Mouse (Mus musculus) intestine, embryonic 16.5 days (tissue): Measurements from ENCODE around the gene Olfr790. TPM values are rescaled to one million over a fixed set of nuclear protein-coding genes. Genes with fewer than 3 reads are reported as not detected.

Experiments used
- polyA plus RNA-seq: library from polyadenylated mRNA; unstranded; fragments of >200 nt; fragmentation: Nextera tagmentation; extraction: Ambion mirVana; gene quantifications from 2 replicates; pipeline ENCODE4 v1.2.1, GENCODE M21; 2015

The Olfr790 gene
- polyA plus RNA-seq, 1 experiment from 2014 or later, result not detected

Other genes starting within 250 kb of the Olfr790 start
- gene Olfr776, start 239.4 kb upstream of the Olfr790 start, polyA plus RNA-seq, result not detected in 2 replicates
- gene Olfr777, start 227.0 kb upstream of the Olfr790 start, polyA plus RNA-seq, result not detected in 2 replicates
- not detected in 2 replicates for gene Olfr780, start 180.4 kb upstream of the Olfr790 start, polyA plus RNA-seq
- not detected in 2 replicates for gene Olfr781, start 169.6 kb upstream of the Olfr790 start, polyA plus RNA-seq
- not detected in 2 replicates for gene Olfr782, start 149.6 kb upstream of the Olfr790 start, polyA plus RNA-seq
- gene Olfr784, start 114.4 kb upstream of the Olfr790 start, polyA plus RNA-seq, result 0.06 TPM in 1 of 2 replicates, not detected in the other
- not detected in 2 replicates for gene Olfr785, start 93.1 kb upstream of the Olfr790 start, polyA plus RNA-seq
- not detected in 2 replicates for gene Olfr786, start 71.2 kb upstream of the Olfr790 start, polyA plus RNA-seq
- not detected in 2 replicates for gene Olfr787, start 36.6 kb upstream of the Olfr790 start, polyA plus RNA-seq
- not detected in 2 replicates for gene Olfr788, start 27.5 kb upstream of the Olfr790 start, polyA plus RNA-seq
- gene Olfr789, start 13.7 kb upstream of the Olfr790 start, polyA plus RNA-seq, result not detected in 2 replicates
- not detected in 2 replicates for gene Olfr791, start 23.3 kb downstream of the Olfr790 start, polyA plus RNA-seq
- gene Olfr792, start 40.7 kb downstream of the Olfr790 start, polyA plus RNA-seq, result not detected in 2 replicates
- gene Olfr794, start 69.2 kb downstream of the Olfr790 start, polyA plus RNA-seq, result not detected in 2 replicates
- gene Olfr796, start 114.1 kb downstream of the Olfr790 start, polyA plus RNA-seq, result not detected in 2 replicates
- gene Olfr798, start 129.4 kb downstream of the Olfr790 start, polyA plus RNA-seq, result not detected in 2 replicates
- not detected in 2 replicates for gene Olfr799, start 139.0 kb downstream of the Olfr790 start, polyA plus RNA-seq
- not detected in 2 replicates for gene Olfr800, start 159.2 kb downstream of the Olfr790 start, polyA plus RNA-seq
- not detected in 2 replicates for gene Olfr801, start 175.4 kb downstream of the Olfr790 start, polyA plus RNA-seq
- gene Olfr802, start 189.7 kb downstream of the Olfr790 start, polyA plus RNA-seq, result not detected in 2 replicates
- not detected in 2 replicates for gene Olfr803, start 195.8 kb downstream of the Olfr790 start, polyA plus RNA-seq
- not detected in 2 replicates for gene Olfr804, start 204.7 kb downstream of the Olfr790 start, polyA plus RNA-seq
- not detected in 2 replicates for gene Olfr805, start 230.9 kb downstream of the Olfr790 start, polyA plus RNA-seq
- not detected in 2 replicates for gene Olfr806, start 243.4 kb downstream of the Olfr790 start, polyA plus RNA-seq